Mouse (Mus musculus): ENCODE measurements at regions not wholly inside any gene's neighbourhood (a gene's known extent, or its start where the extent isn't known, plus 50 kb on each side); places are given as distances from the start of the nearest gene placed in this dataset.

DNA sequence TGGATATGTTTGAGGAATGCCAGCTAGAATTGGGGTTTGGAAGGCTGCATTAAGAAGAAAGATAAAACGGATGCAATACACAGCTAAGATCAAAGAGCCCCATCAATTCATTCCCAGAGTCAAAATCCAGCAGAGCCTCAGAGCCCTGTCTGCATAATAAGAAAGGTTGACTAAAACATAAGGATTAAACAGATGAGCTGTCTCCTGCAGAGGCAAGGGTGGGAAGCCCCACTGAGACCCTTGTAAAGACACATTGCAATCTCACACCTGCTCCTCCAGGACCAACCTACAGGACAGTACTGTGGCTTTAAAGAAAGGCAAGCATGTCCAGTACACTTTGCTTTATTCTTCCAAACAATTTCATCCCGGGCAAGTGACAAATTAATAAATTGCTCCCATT lies 609.4 kb downstream of the Nedd1 start:
- WGBS: 36% methylated on average over 2 of the region's 2 CpGs
- DNase-seq (ENCODE audit: low read depth, low spot score): no peak

DNA sequence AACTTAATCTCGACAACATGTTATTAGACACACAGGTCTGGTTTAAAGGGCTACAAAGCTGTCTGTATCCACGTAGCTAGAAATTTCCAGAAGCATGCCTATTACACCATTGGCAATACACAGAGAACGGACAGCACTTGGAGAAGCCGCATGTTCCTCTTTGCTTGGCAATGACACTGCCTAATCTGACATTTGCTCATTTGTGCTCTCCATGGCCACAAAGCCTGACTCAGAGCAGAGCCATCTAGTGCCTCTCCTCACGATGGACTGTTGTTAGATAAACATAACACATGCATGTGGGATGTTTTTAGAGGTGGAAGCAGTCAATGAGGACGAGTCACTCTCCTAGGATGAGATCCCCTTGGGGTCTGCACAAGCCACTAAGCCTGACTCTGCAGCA lies 615.9 kb downstream of the Nedd1 start:
- WGBS: 74% methylated on average over 6 of the region's 6 CpGs
- no peak for DNase-seq (ENCODE audit: low read depth, low spot score)

DNA sequence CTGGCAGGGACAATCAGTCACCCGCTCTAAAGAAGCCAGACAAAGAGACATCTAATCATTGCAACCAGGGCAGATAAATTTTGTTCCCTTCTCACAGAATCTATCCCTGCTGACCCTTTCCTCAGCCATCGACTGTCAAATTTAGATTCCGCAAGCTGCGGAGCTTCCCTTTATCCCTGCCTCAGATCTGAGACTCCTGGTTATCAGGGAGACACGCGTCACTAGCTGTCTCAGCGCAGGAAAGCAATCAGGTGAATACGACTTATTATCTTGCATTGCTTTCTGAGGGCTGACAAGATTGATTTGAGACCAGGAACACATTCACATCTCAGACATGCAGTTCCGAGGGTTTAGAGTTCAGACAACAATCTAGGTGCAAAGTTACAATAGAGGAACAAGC lies 618.3 kb downstream of the Nedd1 start:
- DNase-seq (ENCODE audit: low read depth, low spot score): no peak
- WGBS: 68% methylated on average over 9 of the region's 9 CpGs

DNA sequence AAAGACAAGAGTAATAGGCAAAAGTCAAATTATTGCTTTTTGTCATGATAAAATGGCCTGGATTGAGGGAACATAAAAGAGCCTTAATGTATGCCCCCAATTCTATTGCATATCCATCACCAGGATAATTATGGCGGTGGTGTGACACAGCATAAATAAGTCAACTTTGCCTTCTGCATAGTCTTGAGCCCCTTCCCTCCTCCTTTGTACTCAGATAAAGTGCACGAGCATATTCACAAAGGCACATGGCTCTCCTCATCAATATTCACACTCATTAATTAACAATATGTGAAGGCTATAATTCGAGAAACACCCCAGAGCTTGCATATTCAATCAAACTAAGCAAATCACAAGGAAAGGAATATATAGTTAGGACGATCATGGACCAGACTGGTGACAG lies 619.5 kb downstream of the Nedd1 start:
- 73% methylated on average over 4 of the region's 4 CpGs for WGBS
- DNase-seq (ENCODE audit: low read depth, low spot score): no peak

GRCm38 (mm10) chr10:92097562-92097961 lies 624.7 kb downstream of the Nedd1 start:
- WGBS: 19% methylated on average over 7 of the region's 7 CpGs
- DNase-seq (ENCODE audit: low read depth, low spot score): no peak

GRCm38 (mm10) chr10:92097081-92097480 lies 625.1 kb downstream of the Nedd1 start:
- DNase-seq (ENCODE audit: low read depth, low spot score): no peak
- 85% methylated on average over 4 of the region's 4 CpGs for WGBS

DNA sequence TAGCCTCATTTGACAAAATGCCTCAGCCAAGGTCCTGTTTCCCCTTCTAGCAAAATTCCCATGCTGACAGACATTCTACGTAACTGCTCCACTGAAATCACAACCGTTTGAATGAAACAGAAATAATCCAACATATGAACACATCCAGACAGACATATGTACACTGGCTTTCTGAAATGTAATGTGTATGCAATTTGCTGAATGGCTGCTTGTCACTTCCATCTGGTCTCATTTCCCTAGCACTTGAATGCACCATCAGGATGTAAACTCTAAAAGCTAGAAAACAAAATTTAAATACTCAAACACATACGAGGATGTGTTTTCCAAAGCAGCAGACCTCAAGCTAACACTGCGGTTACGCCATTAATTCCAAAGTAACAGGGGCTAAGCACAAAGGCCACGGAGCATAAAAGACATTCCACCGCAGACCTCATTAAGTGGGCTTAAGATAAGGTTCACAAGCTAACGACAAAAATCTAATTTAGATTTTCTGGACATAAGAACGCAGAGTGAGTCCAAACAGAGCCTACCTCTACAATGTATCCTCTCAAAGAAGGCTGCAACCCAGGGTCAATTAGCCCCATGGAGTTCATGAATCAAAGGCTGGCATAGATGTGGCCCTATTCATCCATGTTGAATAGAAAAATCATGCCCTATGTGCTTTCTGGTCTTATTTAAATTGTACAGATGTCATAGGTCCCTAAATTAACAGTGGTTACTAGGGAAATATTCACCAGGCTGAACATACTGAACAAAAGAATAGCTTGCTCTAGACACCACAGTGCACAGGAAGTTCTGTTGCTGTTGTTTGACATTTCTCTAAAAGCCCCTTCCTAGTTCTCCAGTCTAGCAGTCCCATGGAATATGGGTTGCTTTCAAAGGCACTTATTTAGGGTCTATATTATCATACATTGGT lies 630.5 kb downstream of the Nedd1 start:
- DNase-seq (ENCODE audit: low read depth, low spot score): no peak
- WGBS: 72% methylated on average over 9 of the region's 9 CpGs

DNA sequence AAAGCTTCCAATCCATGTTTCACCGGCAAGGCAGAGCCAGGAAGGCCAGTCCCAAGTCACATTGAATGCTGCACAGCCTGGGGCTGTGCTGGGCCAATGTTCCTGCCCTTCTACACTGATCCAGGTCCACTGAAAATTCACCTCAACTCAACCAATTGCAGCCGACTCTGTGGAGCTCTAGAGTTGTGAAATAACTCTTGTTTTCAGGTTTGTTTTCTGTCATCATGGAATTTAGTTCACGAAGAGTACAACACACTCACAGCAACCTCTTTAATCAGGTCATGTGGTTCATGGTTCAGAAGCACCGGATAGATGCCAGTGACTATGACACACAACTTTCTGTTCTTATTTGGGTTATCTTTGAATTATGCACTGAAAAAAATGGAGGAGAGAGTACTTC lies 640.1 kb downstream of the Nedd1 start:
- no peak for DNase-seq (ENCODE audit: low read depth, low spot score)
- 66% methylated on average over 4 of the region's 4 CpGs for WGBS

GRCm38 (mm10) chr10:92081199-92081598 lies 641.0 kb downstream of the Nedd1 start:
- 25% methylated on average over 1 of the region's 1 CpGs for WGBS
- DNase-seq (ENCODE audit: low read depth, low spot score): no peak

GRCm38 (mm10) chr10:92079421-92079820 lies 642.8 kb downstream of the Nedd1 start:
- DNase-seq (ENCODE audit: low read depth, low spot score): no peak
- 74% methylated on average over 4 of the region's 4 CpGs for WGBS

- no peak for DNase-seq (ENCODE audit: low read depth, low spot score)
- 69% methylated on average over 3 of the region's 3 CpGs for WGBS
These were observed 644.9 kb downstream of the Nedd1 start for GRCm38 (mm10) chr10:92077291-92077690.

- WGBS: 20% methylated on average over 3 of the region's 3 CpGs
- no peak for DNase-seq (ENCODE audit: low read depth, low spot score)
These were observed 645.5 kb downstream of the Nedd1 start for GRCm38 (mm10) chr10:92076754-92077153.

DNA sequence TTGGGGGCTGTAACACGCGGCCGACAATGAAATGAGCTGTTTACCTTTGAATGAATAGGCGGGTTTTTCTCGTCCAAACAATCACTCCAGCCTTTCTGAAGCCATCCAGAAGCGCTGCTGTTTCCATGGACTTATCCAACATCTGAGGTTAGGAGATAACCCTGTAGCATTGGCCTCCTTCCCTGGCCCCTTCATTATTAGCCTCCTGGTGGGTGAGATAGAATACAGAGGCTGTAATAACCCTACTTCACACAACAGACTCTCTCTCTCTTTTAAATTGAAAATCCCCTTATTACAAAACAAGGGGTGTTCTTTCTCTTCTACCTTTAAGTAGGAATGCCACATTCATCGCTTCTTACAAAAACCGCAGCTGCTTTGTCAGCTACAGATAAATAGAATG lies 646.8 kb downstream of the Nedd1 start:
- WGBS: 65% methylated on average over 8 of the region's 8 CpGs

DNA sequence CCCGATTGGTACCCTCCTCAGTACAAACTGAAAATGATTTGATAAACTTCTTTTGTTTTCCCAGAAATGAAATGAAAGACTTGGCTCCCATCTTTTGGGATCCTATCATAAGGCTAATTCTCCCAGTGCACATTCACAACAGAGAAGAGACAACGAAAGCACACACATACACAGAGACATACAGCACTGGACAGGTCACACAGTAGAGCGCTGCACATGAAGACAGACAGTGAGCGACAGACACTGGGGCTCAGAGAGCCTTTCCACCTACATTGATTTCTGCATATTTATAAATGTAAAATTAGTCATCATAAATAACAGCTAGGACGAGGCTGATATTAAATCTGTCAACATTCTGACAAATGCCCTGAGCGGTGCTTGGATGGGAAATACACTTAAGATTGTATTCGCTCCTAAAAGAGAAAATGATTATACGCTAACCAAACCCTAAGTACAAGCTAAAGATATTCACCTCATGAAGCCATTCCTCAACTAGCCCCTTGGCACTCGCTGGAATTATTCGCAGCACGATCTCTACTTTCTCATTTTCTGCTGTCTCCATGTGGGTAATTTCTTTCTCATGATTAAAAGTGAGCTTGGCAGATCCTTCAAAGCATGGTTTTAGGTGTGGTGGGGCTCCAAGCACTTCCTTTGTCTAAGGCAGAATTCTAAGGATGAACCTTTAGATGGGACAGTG lies 647.4 kb downstream of the Nedd1 start:
- no peak for DNase-seq (ENCODE audit: low read depth, low spot score)
- 89% methylated on average over 11 of the region's 11 CpGs for WGBS

More for the DNA sequence above, 646.8 kb downstream of the Nedd1 start:
- DNase-seq (ENCODE audit: low read depth, low spot score): no peak

DNA sequence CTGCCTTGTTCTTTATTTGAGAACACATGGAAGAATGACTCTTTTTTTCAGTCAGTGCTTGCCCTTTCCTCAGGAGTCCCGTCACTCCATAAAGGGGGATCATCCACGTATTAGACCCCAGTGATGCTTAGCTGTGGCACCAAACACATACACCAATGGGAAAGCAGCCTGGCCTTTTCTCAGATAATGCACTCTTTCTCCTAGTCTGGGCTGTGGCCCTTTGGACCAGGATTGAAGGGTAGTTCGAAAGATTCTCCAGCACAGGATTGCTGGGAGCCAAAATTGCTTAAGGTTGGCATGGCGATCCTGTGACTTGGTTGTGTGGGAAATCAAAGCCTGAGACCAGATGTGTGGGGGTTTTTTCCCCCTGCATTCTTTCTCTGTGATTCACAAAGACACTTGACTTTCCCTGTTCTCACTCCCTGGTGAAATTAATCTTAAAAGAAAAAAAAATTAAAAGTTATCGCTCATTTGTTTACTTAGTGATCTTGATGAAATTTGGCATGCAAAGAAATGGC lies 648.3 kb downstream of the Nedd1 start:
- WGBS: 76% methylated on average over 5 of the region's 5 CpGs
- DNase-seq (ENCODE audit: low read depth, low spot score): no peak

GRCm38 (mm10) chr10:92044783-92045182 lies 677.4 kb downstream of the Nedd1 start:
- no peak for DNase-seq (ENCODE audit: low read depth, low spot score)

- WGBS: 54% methylated on average over 3 of the region's 3 CpGs
- DNase-seq (ENCODE audit: low read depth, low spot score): no peak
These were observed 686.0 kb downstream of the Nedd1 start for GRCm38 (mm10) chr10:92036176-92036575.

DNA sequence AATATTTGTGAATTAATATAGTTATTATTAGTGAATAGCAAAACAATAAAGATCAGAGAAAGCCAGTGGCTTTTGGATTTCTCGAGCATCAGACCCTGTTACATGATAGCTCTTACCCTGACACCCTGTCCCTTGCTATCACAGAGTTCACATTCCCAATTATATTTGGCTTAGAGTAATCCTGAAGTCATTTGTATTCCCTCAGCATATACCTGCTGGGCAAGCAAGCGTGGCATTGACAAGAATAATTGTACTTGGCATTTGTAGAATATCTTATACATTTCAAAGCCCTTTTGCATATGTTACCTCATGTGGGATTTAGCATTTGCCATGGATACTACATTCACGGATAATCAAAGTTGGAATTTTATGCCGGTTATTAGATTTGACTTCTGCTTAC lies 692.0 kb downstream of the Nedd1 start:
- WGBS: 75% methylated on average over 4 of the region's 4 CpGs
- no peak for DNase-seq (ENCODE audit: low read depth, low spot score)

DNA sequence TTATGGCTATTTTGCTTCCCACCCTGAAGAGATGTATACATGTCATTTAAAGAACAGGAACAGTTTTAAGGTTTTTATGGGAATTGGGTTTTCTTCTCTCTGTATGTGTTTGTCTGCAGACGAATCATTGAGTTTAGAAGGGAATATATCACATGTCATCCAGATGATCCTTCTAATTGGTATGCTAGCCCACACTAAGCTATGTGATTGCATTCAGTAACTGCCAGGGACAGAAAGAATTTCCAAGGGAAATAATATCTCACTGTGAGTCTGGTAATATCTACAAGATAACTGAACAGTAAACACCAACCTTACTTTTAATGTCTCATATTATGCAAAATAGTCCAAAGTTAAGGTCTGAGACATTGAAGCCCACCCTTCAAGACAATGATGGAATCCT lies 698.0 kb downstream of the Nedd1 start:
- 58% methylated on average over 1 of the region's 1 CpGs for WGBS
- DNase-seq (ENCODE audit: low read depth, low spot score): no peak

- WGBS: 49% methylated on average over 1 of the region's 1 CpGs
- DNase-seq (ENCODE audit: low read depth, low spot score): no peak
These were observed 701.2 kb downstream of the Nedd1 start for GRCm38 (mm10) chr10:92021036-92021435.

GRCm38 (mm10) chr10:92009551-92009950 lies 712.7 kb downstream of the Nedd1 start:
- no peak for DNase-seq (ENCODE audit: low read depth, low spot score)
- WGBS: 59% methylated on average over 10 of the region's 10 CpGs
